ENCODE assay signal across 25 mouse cellular contexts in genomic region chr8:15670298-15670697, GRCm38 (mm10).
"Had no signal": no experiment of that assay in that cellular context is flagged by ENCODE, and none has a peak within 500 bp of the region (broad histone marks: within the 10 kb centered on the region; RNA-seq: fewer than 3 reads in every experiment).

No protein-coding gene starts in this region.

- DNase-seq: gastrocnemius, adult 2 months; gastrocnemius, postnatal 10 days; gastrocnemius, postnatal 25 days; heart, adult 18-20 months; heart, postnatal 10 days; heart, postnatal 4 days; kidney, adult 9 months; kidney, postnatal 14 days; liver; liver, embryonic 13.5 days; liver, postnatal 0 days had no signal

- H3K9me3 ChIP-seq: heart, embryonic 10.5 days; heart, embryonic 12.5 days; hindbrain, embryonic 13.5 days; hindbrain, embryonic 15.5 days; intestine, embryonic 15.5 days; limb, embryonic 10.5 days; limb, embryonic 12.5 days; liver, embryonic 13.5 days; liver, embryonic 15.5 days had no signal

- H3K4me3 ChIP-seq: gastrocnemius, adult 2 months; heart, embryonic 10.5 days; heart, embryonic 12.5 days; hindbrain, embryonic 13.5 days; hindbrain, embryonic 15.5 days; intestine, embryonic 15.5 days; layer of hippocampus, adult 2 months; left cerebral cortex, adult 2 months; limb, embryonic 10.5 days; limb, embryonic 12.5 days; liver, embryonic 13.5 days; liver, embryonic 15.5 days had no signal

- ATAC-seq: forebrain, embryonic 16.5 days; inflammation-experienced regulatory T-cells, adult 6 months; intestine, embryonic 15.5 days; intestine, postnatal 0 days; liver, postnatal 0 days had no signal

- H3K27ac ChIP-seq: gastrocnemius, adult 2 months; heart, embryonic 10.5 days; hindbrain, embryonic 13.5 days; hindbrain, embryonic 15.5 days; intestine, embryonic 15.5 days; layer of hippocampus, adult 2 months; left cerebral cortex, adult 2 months; limb, embryonic 10.5 days; limb, embryonic 12.5 days; liver, embryonic 13.5 days; liver, embryonic 15.5 days had no signal

- H3K36me3 ChIP-seq: heart, embryonic 10.5 days; heart, embryonic 12.5 days; hindbrain, embryonic 13.5 days; hindbrain, embryonic 15.5 days; intestine, embryonic 15.5 days; limb, embryonic 10.5 days; limb, embryonic 12.5 days; liver, embryonic 13.5 days; liver, embryonic 15.5 days had no signal

- H3K9ac ChIP-seq: heart, embryonic 12.5 days; hindbrain, embryonic 13.5 days; hindbrain, embryonic 15.5 days; intestine, embryonic 15.5 days; limb, embryonic 12.5 days; liver, embryonic 13.5 days; liver, embryonic 15.5 days; liver, postnatal 0 days had no signal

- H3K27me3 ChIP-seq: heart, embryonic 12.5 days; hindbrain, embryonic 13.5 days; hindbrain, embryonic 15.5 days; intestine, embryonic 15.5 days; limb, embryonic 12.5 days; liver, embryonic 13.5 days; liver, embryonic 15.5 days had no signal

- H3K4me2 ChIP-seq: heart, embryonic 12.5 days; hindbrain, embryonic 13.5 days; hindbrain, embryonic 15.5 days; intestine, embryonic 15.5 days; limb, embryonic 12.5 days; liver, embryonic 11.5 days; liver, embryonic 13.5 days; liver, embryonic 15.5 days had no signal

- H3K4me1 ChIP-seq: heart, embryonic 10.5 days; heart, embryonic 12.5 days; hindbrain, embryonic 15.5 days; intestine, embryonic 15.5 days; limb, embryonic 10.5 days; limb, embryonic 12.5 days; liver, embryonic 13.5 days; liver, embryonic 15.5 days had no signal
